Comparison of ENCODE assay signal across 8 mouse cellular contexts in genomic region chr11:43633658-43634401, GRCm38 (mm10). TPM values are rescaled to one million over a fixed set of nuclear protein-coding genes. Genes with fewer than 3 reads are reported as not detected.
DNase-seq lines count a peak whose midpoint lies in the region; ATAC-seq and TF ChIP-seq lines count a peak whose summit lies in the region.

No protein-coding gene starts in this region.

- peak overlapping the region; percentile 19; the same call in 1 of the 2 replicates for H3K4me2 ChIP-seq in hindbrain, embryonic 13.5 days

- no peaks in the 10 kb centered on the region for H3K9me3 ChIP-seq in hindbrain, embryonic 13.5 days

- peak overlapping the region; percentile 3; the same call in 1 of the 2 replicates for H3K4me3 ChIP-seq in gastrocnemius, adult 2 months
- H3K4me3 ChIP-seq in hindbrain, embryonic 13.5 days, result no peak overlapping the region

- intact Hi-C loops in gastrocnemius, adult 2 months (cut with DNase I), result no loop called here

- no peaks in the 10 kb centered on the region for H3K27me3 ChIP-seq in hindbrain, embryonic 13.5 days

- peak; percentile 26 for DNase-seq in urinary bladder, postnatal 10 days (ENCODE audit: low spot score)
- DNase-seq in urinary bladder, adult 2 months (ENCODE audit: low spot score), result no peak
- peak; percentile 58 for DNase-seq in gastrocnemius, adult 2 months
- DNase-seq in layer of hippocampus, postnatal 36 days, result peak; percentile 40 to 44
- peak; percentile 59 for DNase-seq in lung, postnatal 25 days (ENCODE audit: low spot score)
- peak; percentile 67 for DNase-seq in retina, embryonic 14.5 days (ENCODE audit: low spot score)
- DNase-seq in spleen, adult 18-20 months, result no peak

- peak overlapping the region; percentile 31 for H3K27ac ChIP-seq in gastrocnemius, adult 2 months
- peak overlapping the region; percentile 78 for H3K27ac ChIP-seq in hindbrain, embryonic 13.5 days

- H3K36me3 ChIP-seq in hindbrain, embryonic 13.5 days, result no peaks in the 10 kb centered on the region

- H3K4me1 ChIP-seq in hindbrain, embryonic 13.5 days (replicated peaks), result peaks cover 15% of the 10 kb centered on the region

- TF ChIP-seq CTCF in gastrocnemius, adult 2 months (IDR thresholded peaks at IDR 0.05), result no peak

- WGBS in hindbrain, embryonic 13.5 days, result 15% methylated on average over 19 of the region's 19 CpGs

- H3K9ac ChIP-seq in hindbrain, embryonic 13.5 days, result peak overlapping the region; percentile 46; the same call in 1 of the 2 replicates

- peak; percentile 74 for ATAC-seq in hindbrain, embryonic 13.5 days (ENCODE audit: low FRiP score)

RNA-seq across cellular contexts. Expression of gene Fabp6, which starts 32.5 kb away (rescaled TPM):
- polyA plus RNA-seq in urinary bladder, adult 2 months (2012; rRNA removed), result 1.6 and 3.0 TPM in 2 replicates
- not detected for total RNA-seq in gastrocnemius, adult 2 months (2021)
- polyA plus RNA-seq in hindbrain, embryonic 13.5 days (2015; fragmentation: Nextera tagmentation; extraction: Ambion mirVana), result not detected in 2 replicates
- not detected for total RNA-seq in layer of hippocampus, postnatal 36 days (2021)

RNA-seq across cellular contexts. Expression of gene 4933415A04Rik, which starts 47.0 kb away (rescaled TPM):
- polyA plus RNA-seq in urinary bladder, adult 2 months (2012; rRNA removed), result 0.50 and 0.55 TPM in 2 replicates
- not detected for total RNA-seq in gastrocnemius, adult 2 months (2021)
- 6.1 and 7.2 TPM in 2 replicates for polyA plus RNA-seq in hindbrain, embryonic 13.5 days (2015; fragmentation: Nextera tagmentation; extraction: Ambion mirVana)
- total RNA-seq in layer of hippocampus, postnatal 36 days (2021), result 1 to 10 TPM; 1.3 to 2.5 TPM

RNA-seq across cellular contexts. Expression of gene Pwwp2a, which starts 48.0 kb away (rescaled TPM):
- polyA plus RNA-seq in urinary bladder, adult 2 months (2012; rRNA removed), result 25.2 and 25.5 TPM in 2 replicates
- 10 to 100 TPM; 16.0 to 17.9 TPM for total RNA-seq in gastrocnemius, adult 2 months (2021)
- polyA plus RNA-seq in hindbrain, embryonic 13.5 days (2015; fragmentation: Nextera tagmentation; extraction: Ambion mirVana), result 33.4 and 36.3 TPM in 2 replicates
- total RNA-seq in layer of hippocampus, postnatal 36 days (2021), result 10 to 100 TPM; 69.4 to 77.8 TPM

Comparison
In these comparisons a context has a peak if more than half of its experiments do, and no peak if none do; other contexts are left out.
1. DNase-seq: peak in urinary bladder, postnatal 10 days (single experiment), gastrocnemius, adult 2 months (single experiment), layer of hippocampus, postnatal 36 days (2 of 2), lung, postnatal 25 days (single experiment) and retina, embryonic 14.5 days (single experiment); none in urinary bladder, adult 2 months (single experiment) and spleen, adult 18-20 months (0 of 2).